Mouse (Mus musculus) liver, embryonic 14.5 days (tissue): ENCODE results near the gene Birc3.

Experiments
- CTCF ChIP-seq: IDR thresholded peaks from 2 replicates; pipeline ENCODE4 v1.5.1; 2016; ENCODE audit warnings: antibody characterized with exemption, low read depth, control low read depth
- EP300 ChIP-seq: IDR thresholded peaks from 2 replicates; pipeline ENCODE4 v1.6.1; 2016; ENCODE audit warnings: antibody characterized with exemption, low read depth

- TF ChIP-seq EP300, result peak; percentile 53
- TF ChIP-seq CTCF, result no peak
Observed at GRCm38 (mm10) chr9:7836905-7837805, 35.8 kb downstream of the Birc3 start, which contains the start of gene Birc2.
